Mouse (Mus musculus) intestine, embryonic 14.5 days (tissue): ENCODE measurements around the gene Sf3b1. TPM values are rescaled to one million over a fixed set of nuclear protein-coding genes. Genes with fewer than 3 reads are reported as not detected.
A peak's percentile ranks its signal among the peaks of the same experiment; 100 is the strongest.
"Not testable (repeated sequence)": the region's sequence is repeated elsewhere in the genome, so short reads cannot be mapped to it uniquely, and the experiment has no call there.

Source experiments
- ATAC-seq: fragments of 200-750 bp; cut with Nextera tagmentation; replicated peaks from 2 replicates; pipeline ENCODE4 v1.8.0; 2017; ENCODE audit warnings: low read depth, moderate number of reproducible peaks, moderate TSS enrichment, moderate library complexity; ENCODE audit not compliant: low FRiP score, low TSS enrichment
- DNase-seq: peaks from one replicate; pipeline ENCODE4 v3.0.0-alpha.2; 2018; ENCODE audit warnings: low spot score
- H3K27ac ChIP-seq: fragments of 300-500 bp; sonication (generic); 2 replicates; pipeline ENCODE4 v1.5.1; 2014; ENCODE audit warnings: low read depth, mild to moderate bottlenecking, control low read depth
- H3K27me3 ChIP-seq: fragments of 300-500 bp; sonication (generic); replicated peaks from 2 replicates; pipeline ENCODE4 v1.6.1; 2014; ENCODE audit warnings: low read length, control low read depth; ENCODE audit not compliant: control insufficient read depth, insufficient read depth
- H3K36me3 ChIP-seq: fragments of 300-500 bp; sonication (generic); 2 replicates; pipeline ENCODE4 v1.6.1; 2014; ENCODE audit warnings: low read length, control low read depth; ENCODE audit not compliant: control insufficient read depth, insufficient read depth
- H3K4me1 ChIP-seq: fragments of 300-500 bp; sonication (generic); replicated peaks from 2 replicates; pipeline ENCODE4 v1.6.1; 2014; ENCODE audit warnings: low read length, control low read depth, mixed read lengths; ENCODE audit not compliant: control insufficient read depth, insufficient read depth
- H3K4me2 ChIP-seq: fragments of 300-500 bp; sonication (generic); 2 replicates; pipeline ENCODE4 v1.6.1; 2014; ENCODE audit warnings: low read length
- H3K4me3 ChIP-seq: fragments of 300-500 bp; sonication (generic); 2 replicates; pipeline ENCODE4 v1.5.1; 2014; ENCODE audit warnings: low read depth, low read length, control low read depth, mixed read lengths
- H3K9ac ChIP-seq: fragments of 300-500 bp; sonication (generic); 2 replicates; pipeline ENCODE4 v1.6.1; 2014; ENCODE audit warnings: mild to moderate bottlenecking, low read length
- H3K9me3 ChIP-seq: fragments of 300-500 bp; sonication (generic); 2 replicates; pipeline ENCODE4 v1.6.1; 2016; ENCODE audit warnings: low read length, control low read depth; ENCODE audit not compliant: control insufficient read depth
- WGBS: fragments of 180-500 bp; shearing (Covaris S2); extraction: QIAGEN DNeasy Blood & Tissue Kit; methylation state at CpG from one replicate; pipeline ENCODE4 v1.1.7; 2014; 5-methylcytosine and 5-hydroxymethylcytosine counted together
- polyA plus RNA-seq: library from polyadenylated mRNA; unstranded; fragments of >200 nt; fragmentation: Nextera tagmentation; extraction: Ambion mirVana; gene quantifications from 2 replicates; pipeline ENCODE4 v1.2.1, GENCODE M21; 2014

Sf3b1 gene
- 293 and 313 TPM in 2 replicates for polyA plus RNA-seq

- 3% methylated on average over 44 of the region's 46 CpGs for WGBS
- DNase-seq, result peak; percentile 97
Observed at GRCm38 (mm10) chr1:55027253-55027801, at the start of gene Sf3b1. TSS of gene Sf3b1 (minus strand) at chr1:55027481.

GRCm38 (mm10) chr1:55076395-55076743 is 49.1 kb upstream of the Sf3b1 start:
- Histone ChIP-seq H3K9ac (no peak overlapping the region), H3K9me3 (no peaks in the 10 kb centered on the region), H3K4me3 (no peak overlapping the region), H3K27me3 (no peaks in the 10 kb centered on the region), H3K27ac (no peak overlapping the region), H3K36me3 (peaks cover 50% of the 10 kb centered on the region), H3K4me1 (no peaks in the 10 kb centered on the region), H3K4me2 (no peak overlapping the region)
- DNase-seq (no peak), ATAC-seq (no peak)

More at GRCm38 (mm10) chr1:55027253-55027801, at the start of gene Sf3b1:
- H3K27me3 ChIP-seq, result no peaks in the 10 kb centered on the region
- peak within 1 kb of the TSS; percentile 96 for H3K27ac ChIP-seq
- H3K4me2 ChIP-seq, result peak within 1 kb of the TSS; percentile 71
- peak within 1 kb of the TSS; percentile 100 for H3K4me3 ChIP-seq
- peaks cover 6% of the 10 kb centered on the region; the same call in 1 of the 2 replicates for H3K4me1 ChIP-seq
- no peaks in the 10 kb centered on the region for H3K9me3 ChIP-seq
- peak within 1 kb of the TSS; percentile 100 for H3K9ac ChIP-seq
- peaks cover 10% of the 10 kb centered on the region; the same call in 1 of the 2 replicates for H3K36me3 ChIP-seq
- peak; percentile 99 for ATAC-seq

- Histone ChIP-seq H3K9ac (no peak overlapping the region), H3K4me1 (no peaks in the 10 kb centered on the region), H3K4me2 (no peak overlapping the region), H3K9me3 (no peaks in the 10 kb centered on the region), H3K27ac (no peak overlapping the region), H3K27me3 (no peaks in the 10 kb centered on the region), H3K36me3 (peaks cover 45% of the 10 kb centered on the region), H3K4me3 (no peak overlapping the region)
- WGBS, result 67% methylated on average over 5 of the region's 5 CpGs
- no peak; the same call in 1 of the 2 replicates for ATAC-seq
- no peak for DNase-seq
Observed at GRCm38 (mm10) chr1:55075652-55076394, 48.5 kb upstream of the Sf3b1 start.

DNA sequence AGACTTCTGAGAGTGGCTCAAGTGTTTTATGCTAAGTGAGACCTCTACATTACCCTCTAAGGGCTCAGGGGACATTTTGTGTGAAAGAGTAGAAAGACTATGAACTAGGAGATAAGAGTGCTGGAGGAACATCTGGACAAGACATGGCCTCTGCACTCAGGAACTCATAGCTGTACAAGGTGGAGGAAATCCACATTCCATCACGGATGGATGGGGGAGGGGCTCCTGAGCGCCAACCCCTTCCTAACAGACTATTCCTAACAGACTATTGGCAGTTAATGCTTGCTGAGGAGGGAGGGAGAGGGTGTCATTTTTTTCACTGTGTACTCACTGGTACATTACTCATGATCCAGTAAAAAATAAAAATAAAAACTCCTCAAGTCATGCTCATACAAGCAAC is 47.5 kb upstream of the Sf3b1 start:
- peaks cover 36% of the 10 kb centered on the region for H3K36me3 ChIP-seq
- no peak overlapping the region for H3K27ac ChIP-seq
- ATAC-seq, result no peak
- no peak overlapping the region for H3K4me2 ChIP-seq
- H3K4me1 ChIP-seq, result no peaks in the 10 kb centered on the region
- no peaks in the 10 kb centered on the region for H3K27me3 ChIP-seq
- 42% methylated on average over 2 of the region's 2 CpGs for WGBS
- no peak overlapping the region for H3K9ac ChIP-seq
- H3K9me3 ChIP-seq, result no peaks in the 10 kb centered on the region
- DNase-seq, result no peak
- no peak overlapping the region for H3K4me3 ChIP-seq

- H3K4me2 ChIP-seq, H3K4me1 ChIP-seq, ATAC-seq, H3K27ac ChIP-seq, H3K4me3 ChIP-seq, DNase-seq, H3K9ac ChIP-seq, H3K9me3 ChIP-seq, H3K27me3 ChIP-seq: not testable (repeated sequence)
- H3K36me3 ChIP-seq, result peaks cover 29% of the 10 kb centered on the region
Observed at GRCm38 (mm10) chr1:55072328-55072727, 45.0 kb upstream of the Sf3b1 start.

DNA sequence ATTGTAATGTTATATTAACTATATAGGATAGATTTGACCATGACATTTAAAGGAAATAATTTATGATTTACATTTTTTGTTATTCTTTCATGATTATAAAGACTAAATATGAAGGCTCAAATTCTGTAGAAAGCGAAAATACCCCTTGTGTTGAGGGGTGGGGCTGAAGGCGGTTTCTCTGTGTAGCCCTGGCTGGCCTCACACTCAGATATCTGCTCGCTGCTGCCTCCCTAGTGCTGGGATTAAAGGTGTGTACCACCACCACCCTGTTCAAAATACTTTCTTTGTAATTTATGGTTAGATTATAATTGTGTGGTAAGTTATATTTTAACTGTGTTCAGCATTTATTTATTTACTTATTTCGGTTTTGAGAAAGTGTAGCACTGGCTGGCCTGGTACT is 34.5 kb upstream of the Sf3b1 start:
- ATAC-seq (no peak), DNase-seq (no peak)
- Histone ChIP-seq H3K27me3 (no peaks in the 10 kb centered on the region), H3K4me1 (no peaks in the 10 kb centered on the region), H3K9ac (no peak overlapping the region), H3K4me2 (no peak overlapping the region), H3K9me3 (no peaks in the 10 kb centered on the region), H3K27ac (no peak overlapping the region), H3K36me3 (peaks cover 32% of the 10 kb centered on the region), H3K4me3 (no peak overlapping the region)
- WGBS, result 90% methylated on average over 4 of the region's 4 CpGs

DNA sequence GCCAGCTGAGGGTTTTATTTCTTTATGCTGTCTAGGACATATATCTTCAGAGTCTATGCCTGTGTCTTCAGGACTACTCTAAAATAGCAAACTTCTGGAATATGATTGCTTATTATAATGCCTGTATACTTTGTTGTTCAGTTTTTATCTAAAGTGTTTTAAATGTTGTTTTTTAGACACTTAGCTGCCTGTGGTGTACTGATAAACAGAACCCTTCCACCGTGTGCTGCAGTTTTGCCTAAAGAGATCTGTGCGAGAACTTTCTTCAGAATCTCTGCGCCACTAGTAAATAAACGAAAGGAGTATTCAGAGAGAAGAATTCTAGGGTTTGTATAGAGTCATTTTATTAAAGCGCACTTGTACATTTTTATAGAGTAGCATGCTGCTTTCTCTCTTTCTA is 33.8 kb upstream of the Sf3b1 start:
- no peak for DNase-seq
- Histone ChIP-seq H3K36me3 (peaks cover 30% of the 10 kb centered on the region), H3K4me2 (no peak overlapping the region), H3K9me3 (no peaks in the 10 kb centered on the region), H3K27ac (no peak overlapping the region), H3K4me1 (no peaks in the 10 kb centered on the region), H3K4me3 (no peak overlapping the region), H3K9ac (no peak overlapping the region), H3K27me3 (no peaks in the 10 kb centered on the region)
- ATAC-seq, result no peak
- 84% methylated on average over 5 of the region's 5 CpGs for WGBS

GRCm38 (mm10) chr1:55058383-55058782 is 31.1 kb upstream of the Sf3b1 start:
- not testable (repeated sequence) for H3K4me3 ChIP-seq, H3K27me3 ChIP-seq, H3K9ac ChIP-seq, DNase-seq, H3K36me3 ChIP-seq, H3K9me3 ChIP-seq, H3K4me1 ChIP-seq, H3K27ac ChIP-seq, ATAC-seq, H3K4me2 ChIP-seq
- WGBS, result 89% methylated on average over 2 of the region's 3 CpGs
